Mouse (Mus musculus): ENCODE data around the gene Ywhag.

Ywhag gene

DNA sequence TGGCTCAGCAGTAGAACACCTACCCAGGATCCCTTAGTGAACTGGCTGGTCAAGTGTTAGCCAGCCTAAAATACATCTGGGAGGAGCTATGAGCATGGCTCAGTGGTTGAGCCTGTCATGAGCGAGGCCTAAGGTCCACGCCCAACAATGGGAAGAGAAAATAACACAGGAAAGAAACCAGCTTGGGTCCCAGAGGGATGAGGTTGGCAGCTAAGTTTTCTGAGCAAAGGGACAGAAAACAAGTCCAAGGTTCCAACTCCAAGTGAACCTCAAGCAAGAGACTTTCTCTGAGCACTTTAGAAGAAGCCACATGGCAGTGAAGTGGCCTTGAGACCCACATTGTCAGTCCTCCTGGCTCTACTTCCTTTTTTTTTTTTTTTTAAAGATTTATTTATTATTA lies 17.2 kb upstream of the Ywhag start:
- no peak for DNase-seq (ENCODE audit: low spot score)

DNA sequence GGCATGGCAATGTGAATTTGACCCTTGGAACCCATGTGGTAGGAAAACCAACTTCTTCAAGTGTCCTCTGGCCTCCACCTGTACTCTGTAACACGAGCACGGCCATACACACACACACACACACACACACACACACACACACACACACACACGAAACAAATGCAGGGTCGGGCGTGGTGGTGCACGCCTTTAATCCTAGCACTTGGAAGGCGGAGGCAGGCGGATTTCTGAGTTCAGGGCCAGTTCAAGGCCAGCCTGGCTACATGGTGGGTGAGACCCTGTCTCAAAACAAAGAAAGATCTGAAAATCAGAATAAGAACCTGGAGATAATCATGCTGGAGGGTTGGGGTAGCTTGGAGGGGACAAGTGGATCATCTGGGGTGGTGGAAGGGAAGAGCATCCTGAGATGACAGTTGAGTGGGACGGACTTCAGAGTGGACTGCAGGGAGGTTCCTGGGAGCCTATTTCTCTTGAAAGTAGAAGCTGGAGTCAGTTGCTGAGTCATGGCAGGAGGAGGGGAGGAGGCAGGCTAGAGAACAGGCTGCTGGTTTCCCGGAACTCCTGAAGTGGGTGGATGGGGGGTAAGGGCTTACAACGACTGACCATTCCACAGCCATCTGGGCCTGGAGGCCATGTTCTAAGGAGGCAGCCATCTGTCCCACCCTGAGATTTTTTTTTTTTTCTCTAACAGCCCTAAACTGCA lies 16.4 kb upstream of the Ywhag start:
- no peak for DNase-seq (ENCODE audit: low spot score)

DNA sequence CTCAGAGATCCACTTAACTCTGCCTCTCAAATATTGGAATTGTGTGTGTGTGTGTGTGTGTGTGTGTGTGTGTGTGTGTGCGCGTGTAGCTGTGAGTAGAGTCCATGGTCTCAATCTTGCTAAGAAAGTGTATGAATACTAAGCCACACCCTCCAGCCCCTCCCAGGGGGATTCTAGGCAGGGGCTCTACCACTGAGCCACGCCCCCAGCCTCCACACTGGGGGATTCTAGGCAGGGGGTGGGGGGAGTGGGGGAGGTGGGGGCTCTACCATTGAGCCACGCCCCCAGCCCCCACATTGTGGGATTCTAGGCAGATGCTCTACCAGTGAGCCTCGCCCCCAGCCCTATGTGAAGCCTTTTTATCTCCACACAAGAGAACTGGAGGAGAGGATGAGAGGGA lies 12.2 kb upstream of the Ywhag start:
- no peak for DNase-seq (ENCODE audit: low spot score)

DNA sequence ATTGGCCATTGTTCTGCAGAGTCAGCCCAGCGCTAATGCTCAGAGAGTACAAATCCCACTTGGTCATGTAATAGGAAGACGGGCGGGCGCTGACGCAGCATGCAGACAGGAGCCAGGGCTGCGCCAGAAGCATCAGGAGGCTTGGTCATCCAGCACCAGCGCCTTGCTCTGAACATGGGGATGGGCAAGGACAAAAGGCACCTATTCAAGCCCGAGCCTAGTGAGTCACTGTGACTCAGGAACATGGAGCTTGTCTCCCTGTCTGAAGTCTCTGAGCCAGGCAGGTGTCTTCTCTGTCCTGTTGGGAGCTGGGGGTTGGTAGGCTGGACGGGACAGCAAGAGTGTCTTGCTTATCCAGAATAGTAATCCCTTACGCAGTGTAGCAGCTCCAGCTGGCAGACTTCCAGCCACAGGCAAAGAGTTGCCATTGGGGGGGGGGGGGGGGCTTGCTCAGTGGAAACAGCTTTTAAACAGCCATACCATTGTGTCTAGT lies 11.5 kb upstream of the Ywhag start:
- no peak for DNase-seq (ENCODE audit: low spot score)

DNA sequence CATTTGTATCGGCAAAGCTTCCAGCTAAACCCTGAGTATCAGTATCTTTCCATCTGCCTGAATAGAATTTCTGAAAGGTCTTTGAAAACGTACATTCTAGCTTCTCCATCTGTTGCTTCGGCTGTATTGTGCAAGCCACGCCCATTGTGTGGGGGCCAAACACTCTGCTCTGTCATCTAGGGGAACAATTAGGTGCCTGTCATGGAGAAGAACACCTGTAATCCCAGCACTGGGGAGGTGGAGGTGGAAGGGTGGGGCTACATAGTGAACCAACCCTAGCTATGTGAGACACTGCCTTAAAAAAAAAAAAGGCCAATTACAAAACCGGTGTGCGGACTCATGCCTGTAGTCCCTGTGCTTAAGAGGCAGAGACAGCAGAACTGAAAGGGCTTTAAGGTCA lies 8.3 kb upstream of the Ywhag start:
- no peak for DNase-seq (ENCODE audit: low spot score)

DNA sequence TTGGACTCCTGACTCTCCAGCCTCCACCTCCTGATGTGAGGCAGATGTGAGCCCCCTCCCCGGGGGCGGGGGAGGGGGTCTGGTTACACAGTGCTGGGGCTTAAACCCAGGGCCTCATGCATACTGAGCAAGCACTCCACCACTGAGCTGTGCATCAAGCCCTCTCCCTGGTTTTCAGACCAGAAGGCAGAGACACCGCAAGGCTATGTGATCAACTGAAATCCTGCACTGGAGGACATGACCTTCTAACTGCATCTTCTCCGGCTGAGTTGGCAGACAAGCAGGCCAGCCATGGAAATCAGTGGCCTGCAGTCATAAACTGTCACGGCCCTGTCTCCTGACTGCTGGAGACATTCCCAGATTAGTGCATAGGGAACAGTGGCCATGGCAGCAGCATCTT lies 6.2 kb upstream of the Ywhag start:
- peak; percentile 10 for DNase-seq (ENCODE audit: low spot score)

DNA sequence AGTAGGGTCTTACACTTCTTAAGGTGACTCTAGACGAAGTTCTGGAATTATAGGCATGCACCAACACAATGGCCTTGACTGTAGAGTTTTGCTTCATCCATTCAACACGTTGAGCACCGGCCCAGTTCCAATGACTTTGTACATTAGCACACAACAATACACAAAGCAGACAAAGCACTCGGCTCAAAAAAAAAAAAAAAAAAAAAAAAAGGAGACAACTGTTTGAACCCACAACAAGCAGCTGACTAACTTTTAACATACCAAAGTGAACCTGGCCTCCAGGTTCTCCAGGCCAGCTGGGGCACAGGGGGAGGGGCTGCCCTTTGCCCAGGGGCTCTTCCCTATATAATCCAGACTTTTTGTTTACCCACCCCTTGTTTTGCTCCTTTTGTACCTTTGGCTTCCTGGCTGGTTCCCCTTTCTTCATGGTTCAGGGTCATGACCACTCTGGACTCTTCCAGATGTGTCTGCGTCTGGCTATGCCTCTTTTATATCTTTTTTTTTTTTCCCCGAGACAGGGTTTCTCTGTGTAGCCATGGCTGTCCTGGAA lies 1.3 kb upstream of the Ywhag start:
- DNase-seq (ENCODE audit: low spot score): no peak

DNA sequence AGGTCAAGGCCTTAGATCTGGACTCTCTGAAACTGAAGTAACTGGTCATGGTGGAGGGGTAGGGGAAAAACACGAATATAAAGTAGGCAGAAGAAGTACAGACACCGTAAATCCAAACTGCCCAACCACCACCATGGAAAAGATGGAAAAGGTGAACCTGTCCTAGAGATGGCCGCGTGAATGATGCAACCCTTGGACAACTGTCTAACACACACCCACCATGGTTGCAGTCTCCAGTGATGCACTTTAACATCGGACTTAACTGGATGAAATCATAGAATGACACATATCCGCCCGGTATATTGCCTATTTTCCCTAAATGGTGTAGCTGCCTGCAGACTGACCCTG lies 734 bp upstream of the Ywhag start:
- no peak for DNase-seq (ENCODE audit: low spot score)

DNA sequence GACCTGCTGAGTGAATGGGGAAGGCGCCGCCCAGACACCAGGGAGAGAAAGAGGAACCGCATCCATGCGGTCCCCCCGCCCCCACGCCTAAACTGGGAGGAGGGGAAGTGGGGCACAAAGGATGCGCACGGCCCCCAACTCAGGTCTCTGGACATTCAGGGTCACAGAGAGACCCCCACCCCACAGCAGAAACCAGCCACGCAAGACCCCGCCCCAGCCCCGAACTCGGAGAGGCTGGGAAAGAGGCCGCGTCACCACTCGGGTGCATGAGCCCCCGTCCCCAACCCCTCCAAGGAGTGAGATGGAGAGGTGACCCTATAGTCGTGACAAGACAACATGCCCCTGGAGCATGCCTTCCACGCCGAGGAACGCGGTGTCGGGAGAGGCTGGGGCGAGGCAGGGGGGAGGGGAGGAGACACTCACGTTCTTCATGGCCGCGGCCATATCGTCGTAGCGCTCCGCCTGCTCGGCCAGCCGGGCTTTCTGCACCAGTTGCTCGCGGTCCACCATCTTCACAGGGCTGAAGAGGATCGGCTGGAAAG lies 445 bp downstream of the Ywhag start:
- DNase-seq (ENCODE audit: low spot score): peak; percentile 62

DNA sequence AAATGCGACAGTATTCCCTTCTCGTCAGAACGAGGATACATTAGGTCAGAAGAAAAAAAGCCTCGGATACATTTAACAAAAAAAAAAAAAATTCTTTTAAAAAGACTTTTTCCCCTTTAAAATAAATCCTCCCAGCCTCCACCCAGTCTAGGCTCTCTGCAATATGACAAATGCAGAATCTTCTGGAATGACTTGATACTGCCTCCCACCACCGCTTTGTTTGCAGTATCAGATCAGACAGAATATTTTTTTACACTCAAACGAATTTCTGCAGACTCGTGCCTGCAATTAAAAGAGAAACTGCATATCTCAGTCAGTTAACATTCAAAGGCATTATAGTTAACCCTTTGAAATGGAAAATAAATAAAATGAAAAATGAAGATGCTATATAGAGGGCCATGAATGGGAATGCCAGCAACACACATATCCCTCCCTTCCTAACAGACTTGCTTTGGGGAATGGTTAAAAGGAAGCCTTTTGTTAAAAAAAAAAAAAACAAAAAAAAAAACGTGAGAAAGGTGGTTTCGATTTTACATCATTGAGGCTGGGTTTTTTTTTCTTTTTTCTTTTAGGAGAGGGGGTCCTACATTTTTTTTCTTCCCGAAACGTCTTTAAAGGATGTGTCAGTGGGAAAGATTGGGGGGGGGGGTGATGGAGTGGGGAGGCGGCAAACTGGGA lies 1.1 kb downstream of the Ywhag start:
- DNase-seq (ENCODE audit: low spot score): no peak

DNA sequence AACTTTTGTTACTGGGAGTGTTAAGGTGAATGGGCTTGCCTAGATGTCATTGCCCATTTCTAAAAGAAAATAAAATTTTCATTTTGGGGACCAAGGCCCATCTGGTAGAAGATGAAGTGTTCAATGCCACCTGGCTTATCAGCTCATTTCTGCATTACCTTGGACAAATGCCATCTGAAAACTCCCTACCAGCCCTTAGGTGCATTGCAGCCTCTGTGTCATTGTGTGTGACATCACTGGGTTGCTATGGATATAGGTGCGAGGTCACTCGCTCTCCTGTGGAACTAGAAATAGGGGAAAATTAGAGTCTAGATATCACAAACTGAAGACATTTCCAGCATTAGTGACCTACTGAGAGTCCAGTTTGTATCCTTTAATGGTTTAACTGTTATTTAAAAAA lies 2.1 kb downstream of the Ywhag start:
- DNase-seq (ENCODE audit: low spot score): no peak

DNA sequence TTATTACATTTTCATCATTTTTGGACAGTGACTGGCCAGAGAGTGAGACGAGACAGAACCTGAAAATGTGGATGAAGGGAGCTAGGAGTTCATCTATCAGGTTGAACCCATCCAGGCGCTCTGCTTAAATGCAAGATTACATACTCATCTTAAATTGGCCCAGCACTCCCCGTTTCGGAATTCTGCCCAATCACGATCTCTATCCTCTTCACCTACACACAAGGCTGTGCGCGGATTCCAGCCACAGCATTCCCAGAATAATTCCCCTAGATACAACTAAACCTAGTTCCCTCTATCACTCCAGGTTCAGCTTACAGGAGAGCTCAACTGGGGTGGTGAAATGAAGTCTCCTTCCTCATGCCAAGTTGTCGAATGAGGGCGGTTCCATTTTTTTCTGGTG lies 2.9 kb downstream of the Ywhag start:
- DNase-seq (ENCODE audit: low spot score): no peak

DNA sequence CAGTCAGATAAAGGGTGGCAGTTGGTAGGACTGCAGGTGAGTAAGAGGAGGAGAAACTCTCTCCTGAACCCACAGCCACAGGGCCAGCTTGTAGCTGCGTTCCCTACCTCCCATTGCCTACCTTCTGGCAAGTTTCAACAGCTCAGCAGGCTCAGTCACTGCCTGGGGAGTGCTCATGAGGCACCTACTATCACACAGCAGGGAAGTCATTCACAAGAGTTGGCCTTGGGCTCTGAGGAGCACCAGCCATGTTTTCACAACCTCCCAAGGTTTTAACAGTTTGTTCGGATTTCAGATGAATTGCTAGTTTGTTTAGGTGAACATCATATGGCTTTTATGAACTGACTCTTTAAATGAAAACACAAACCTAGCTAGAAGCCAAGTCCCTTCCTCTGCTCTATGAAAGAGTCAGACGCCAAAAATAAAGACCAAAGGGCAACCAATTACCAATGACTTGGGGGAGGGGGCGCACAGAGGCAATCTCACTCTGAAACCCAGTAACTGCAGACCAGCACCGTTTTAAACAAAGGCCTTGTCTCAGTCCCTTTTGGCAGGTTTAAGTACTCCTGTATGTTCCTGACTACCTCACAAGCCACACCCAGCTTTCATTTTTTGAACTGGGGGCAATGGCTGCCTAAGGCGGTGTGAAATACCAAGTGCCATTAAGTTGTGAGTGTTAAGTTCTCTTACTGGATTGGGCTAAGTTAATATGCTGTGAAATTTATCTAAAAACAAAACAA lies 4.6 kb downstream of the Ywhag start:
- DNase-seq (ENCODE audit: low spot score): no peak

DNA sequence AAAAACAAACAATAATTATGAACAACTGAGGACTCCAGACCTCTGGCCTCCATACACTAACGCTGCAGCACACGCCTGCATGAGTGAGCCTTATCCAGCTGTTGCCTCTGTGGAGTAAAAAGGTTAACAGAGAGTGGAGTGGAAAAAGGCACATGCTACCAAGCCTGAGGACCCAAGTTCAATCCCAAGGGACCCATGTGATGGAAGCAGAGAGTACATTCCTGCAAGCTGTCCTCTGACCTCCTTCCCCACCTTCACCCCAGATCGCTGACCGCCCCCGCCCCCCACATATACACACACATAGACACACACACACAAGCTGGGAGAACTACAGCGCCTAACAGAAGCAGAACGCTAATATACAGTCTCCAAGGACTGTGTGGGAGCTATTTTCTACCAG lies 10.5 kb downstream of the Ywhag start:
- DNase-seq (ENCODE audit: low spot score): no peak

DNA sequence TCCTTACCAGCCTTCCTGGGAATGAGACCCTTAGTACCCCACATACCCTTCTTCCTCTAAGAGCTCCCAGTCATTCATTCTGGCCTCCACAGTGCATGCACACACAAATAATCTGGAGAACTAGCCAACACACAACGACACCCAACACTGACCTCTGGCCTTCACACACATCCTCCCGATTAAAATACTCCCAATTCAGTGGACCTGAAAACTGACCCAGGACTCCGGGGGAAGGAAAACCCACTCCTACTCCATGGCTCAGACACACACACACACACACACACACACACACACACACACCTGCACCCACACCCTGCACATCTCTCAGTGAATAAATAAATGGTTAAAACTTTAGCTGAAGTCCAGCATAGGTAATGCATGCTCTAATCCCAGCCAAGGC lies 14.5 kb downstream of the Ywhag start:
- no peak for DNase-seq (ENCODE audit: low spot score)

DNA sequence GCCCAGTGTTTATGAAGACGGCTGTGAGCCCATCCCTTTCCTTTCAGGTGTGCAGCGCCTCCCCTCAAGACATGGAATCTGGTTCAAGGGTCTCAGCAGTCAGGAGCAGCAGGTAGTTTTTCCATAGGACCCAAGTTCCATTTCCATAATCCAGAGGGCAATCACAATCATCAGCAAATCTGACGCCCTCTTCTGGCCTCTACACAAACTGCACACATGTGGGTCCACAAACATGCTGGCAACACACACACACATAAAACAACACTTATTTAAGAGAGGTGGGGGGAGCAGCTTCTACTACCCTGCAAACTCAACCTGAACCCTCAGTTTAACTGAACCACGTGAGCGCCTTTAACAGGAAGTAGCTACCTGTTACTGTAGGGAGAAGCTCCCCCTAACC lies 15.8 kb downstream of the Ywhag start:
- no peak for DNase-seq (ENCODE audit: low spot score)

DNA sequence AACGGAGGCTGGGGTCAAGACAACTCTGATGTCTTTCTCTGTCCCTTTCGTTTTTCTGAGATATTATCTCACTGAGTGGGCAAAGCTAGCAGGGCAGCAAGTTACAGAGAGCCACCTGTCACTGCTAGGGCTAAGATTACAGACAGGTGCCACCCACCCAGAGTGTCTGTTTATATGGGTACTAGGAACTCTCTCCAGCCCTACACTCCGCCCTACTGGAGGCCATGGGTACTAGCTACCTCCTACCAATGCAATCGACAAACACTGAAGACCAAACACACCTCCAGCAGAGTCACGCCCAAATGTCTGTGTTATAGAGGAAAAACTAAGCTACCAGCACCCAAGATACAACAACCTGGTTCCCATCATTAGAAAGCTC lies 16.4 kb downstream of the Ywhag start:
- DNase-seq (ENCODE audit: low spot score): no peak

DNA sequence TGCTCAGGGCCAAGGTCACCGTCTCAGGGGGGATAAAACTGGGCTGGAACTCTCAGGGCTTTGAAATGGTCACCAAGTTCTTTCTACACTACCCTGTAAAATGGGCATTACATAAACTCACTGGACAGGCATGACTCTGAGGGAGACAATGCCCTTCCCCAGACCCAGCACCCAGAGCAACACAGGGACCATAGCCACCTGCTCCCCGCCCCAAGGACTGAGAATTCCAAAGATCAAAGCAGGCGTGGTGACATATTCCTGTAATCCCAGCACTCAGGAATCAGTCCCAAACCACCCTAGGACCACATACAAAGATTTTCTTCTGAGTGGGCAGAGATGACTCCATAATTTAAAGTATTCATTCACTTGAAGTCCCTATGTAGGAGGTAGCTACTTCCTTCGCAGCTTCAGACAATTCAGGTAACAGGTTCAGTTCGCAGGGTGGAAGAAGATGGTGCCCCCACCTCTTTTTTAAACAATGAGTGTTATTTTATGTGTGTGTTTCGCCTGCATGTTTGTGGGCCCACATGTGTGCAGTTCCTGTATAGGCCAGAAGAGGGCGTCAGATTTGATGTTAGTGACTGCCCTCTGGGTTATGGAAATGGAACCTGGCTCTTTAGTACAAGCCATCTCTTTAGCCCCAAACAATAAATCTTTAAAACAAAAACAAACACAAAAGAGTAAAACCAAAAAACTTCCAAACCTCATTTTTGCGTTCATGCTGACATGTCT lies 16.9 kb downstream of the Ywhag start:
- no peak for DNase-seq (ENCODE audit: low spot score)

DNA sequence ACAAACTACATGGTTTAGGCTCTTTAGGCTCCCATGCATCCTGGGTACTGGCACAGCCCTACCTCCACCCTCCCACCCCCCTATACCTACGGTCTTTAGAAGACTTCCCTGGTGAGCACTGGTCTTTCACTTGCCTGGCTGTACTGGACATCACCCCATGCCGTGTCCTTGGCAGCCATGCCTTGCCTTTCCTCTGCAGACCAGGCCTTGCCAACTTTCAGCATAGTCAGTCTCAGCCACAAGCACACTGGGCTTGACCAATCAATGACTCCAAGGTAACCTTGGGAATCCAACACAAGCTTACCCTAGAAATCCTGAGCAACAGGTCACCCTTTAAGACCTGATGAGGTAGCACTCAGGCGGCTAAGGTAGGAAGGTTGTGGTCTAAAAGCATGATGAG lies 17.8 kb downstream of the Ywhag start:
- DNase-seq (ENCODE audit: low spot score): no peak

DNA sequence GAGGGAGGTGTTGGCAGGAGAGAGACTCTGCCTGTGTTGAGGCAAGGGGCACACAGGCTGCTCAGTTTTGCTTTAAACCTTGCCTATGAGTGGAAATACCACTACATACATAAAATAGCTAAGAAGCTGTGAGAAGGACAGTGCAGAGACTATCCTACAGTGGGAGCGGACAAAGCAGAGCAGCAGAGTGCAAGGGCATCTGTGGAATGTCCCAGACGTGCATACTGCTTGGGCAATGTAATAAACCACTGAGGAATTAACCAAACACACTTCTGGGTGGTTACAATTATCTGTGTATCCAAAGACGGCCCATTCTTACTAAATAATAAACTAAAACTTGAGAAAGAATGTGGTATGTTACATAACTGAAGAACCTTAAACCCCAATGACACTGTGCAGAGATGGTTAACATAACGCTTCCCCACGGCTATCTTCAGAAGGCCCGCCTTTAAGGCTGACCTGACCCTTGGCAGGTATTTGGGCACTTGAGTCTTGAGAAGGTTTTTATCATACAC lies 18.3 kb downstream of the Ywhag start:
- DNase-seq (ENCODE audit: low spot score): no peak

DNA sequence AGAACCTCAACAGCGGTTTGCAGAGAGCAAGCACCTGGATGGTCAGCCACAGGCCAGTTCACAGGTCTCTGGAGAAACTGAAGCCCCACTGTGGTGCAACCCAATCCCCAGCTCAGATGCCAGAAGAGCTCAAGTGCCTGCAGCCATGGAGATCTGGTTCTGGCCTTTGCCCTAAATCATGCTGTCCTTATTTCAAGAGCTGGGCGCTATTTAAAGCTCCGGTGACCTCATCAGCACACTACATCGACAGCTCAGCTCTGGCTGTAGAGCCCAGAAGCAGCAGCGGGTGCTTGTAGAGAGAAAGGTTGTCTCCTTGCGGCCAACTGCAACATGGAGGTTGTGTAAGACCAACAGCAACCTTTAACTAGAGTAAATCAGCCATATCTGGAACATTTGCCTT lies 20.3 kb downstream of the Ywhag start:
- no peak for DNase-seq (ENCODE audit: low spot score)

DNA sequence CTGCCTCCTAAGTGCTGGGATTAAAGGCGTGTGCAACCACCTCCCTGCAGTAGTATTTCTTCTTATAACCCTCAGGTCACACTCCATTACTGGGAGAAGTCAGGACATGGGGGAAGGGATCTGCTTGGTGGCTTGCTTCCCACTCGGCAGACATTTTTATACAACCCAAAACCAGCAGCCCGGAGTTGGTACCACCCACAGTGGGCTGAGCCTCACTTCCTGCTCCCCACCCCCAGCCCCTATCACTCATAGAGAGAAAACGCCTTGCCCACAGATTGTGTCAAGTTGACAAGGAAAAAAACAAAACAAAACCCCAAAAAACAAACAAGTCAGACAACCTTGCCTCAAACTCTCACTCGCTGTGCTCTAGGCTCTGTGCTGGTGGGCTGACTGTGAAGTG lies 21.2 kb downstream of the Ywhag start:
- no peak for DNase-seq (ENCODE audit: low spot score)
